Mouse (Mus musculus) heart, postnatal 0 days (tissue): ENCODE measurements at regions not wholly inside any gene's neighbourhood (a gene's known extent, or its start where the extent isn't known, plus 50 kb on each side); places are given as distances from the start of the nearest gene placed in this dataset.
A peak's percentile ranks its signal among the peaks of the same experiment; 100 is the strongest.

ENCODE experiments used
- ATAC-seq: fragments of 200-750 bp; cut with Nextera tagmentation; 2 replicates; pipeline ENCODE4 v1.8.0; 2017; ENCODE audit warnings: low read depth, moderate number of reproducible peaks, moderate library complexity; ENCODE audit not compliant: insufficient read depth
- DNase-seq: peaks from one replicate; pipeline ENCODE4 v3.0.0-alpha.2; 2016; ENCODE audit warnings: low spot score
- H3K27ac ChIP-seq: fragments of 300-500 bp; sonication (generic); 2 replicates; pipeline ENCODE4 v1.5.1; 2014; ENCODE audit warnings: low read depth, mild to moderate bottlenecking
- H3K27me3 ChIP-seq: fragments of 300-500 bp; sonication (generic); 2 replicates; pipeline ENCODE4 v1.6.1; 2014; ENCODE audit warnings: low read length, mixed read lengths; ENCODE audit not compliant: control insufficient read depth, insufficient read depth
- H3K36me3 ChIP-seq: fragments of 300-500 bp; sonication (generic); replicated peaks from 2 replicates; pipeline ENCODE4 v1.6.1; 2014; ENCODE audit warnings: low read length, mixed read lengths; ENCODE audit not compliant: control insufficient read depth, insufficient read depth
- H3K4me1 ChIP-seq: fragments of 300-500 bp; sonication (generic); 2 replicates; pipeline ENCODE4 v1.6.1; 2014; ENCODE audit warnings: antibody characterized with exemption; ENCODE audit not compliant: control insufficient read depth, insufficient read depth
- H3K4me2 ChIP-seq: fragments of 300-500 bp; sonication (generic); 2 replicates; pipeline ENCODE4 v1.6.1; 2014; ENCODE audit warnings: low read depth, mild to moderate bottlenecking, low read length, moderate library complexity
- H3K4me3 ChIP-seq: fragments of 300-500 bp; sonication (generic); 2 replicates; pipeline ENCODE4 v1.5.1; 2014; ENCODE audit warnings: low read depth, low read length
- H3K9ac ChIP-seq: fragments of 300-500 bp; sonication (generic); replicated peaks from 2 replicates; pipeline ENCODE4 v1.6.1; 2014; ENCODE audit warnings: low read depth, low read length, mixed read lengths
- H3K9me3 ChIP-seq: fragments of 300-500 bp; sonication (generic); replicated peaks from 2 replicates; pipeline ENCODE4 v1.6.1; 2016; ENCODE audit warnings: low read length; ENCODE audit not compliant: control insufficient read depth
- CTCF ChIP-seq: IDR thresholded peaks from 2 replicates; pipeline ENCODE4 v1.5.1; 2016; ENCODE audit warnings: antibody characterized with exemption, control low read depth, low read depth
- EP300 ChIP-seq: IDR thresholded peaks from 2 replicates; pipeline ENCODE4 v1.6.1; 2016; ENCODE audit warnings: antibody characterized with exemption, low read depth
- WGBS: fragments of 180-500 bp; shearing (Covaris S2); extraction: QIAGEN DNeasy Blood & Tissue Kit; methylation state at CpG from one replicate; pipeline ENCODE4 v1.1.7; 2014; 5-methylcytosine and 5-hydroxymethylcytosine counted together

DNA sequence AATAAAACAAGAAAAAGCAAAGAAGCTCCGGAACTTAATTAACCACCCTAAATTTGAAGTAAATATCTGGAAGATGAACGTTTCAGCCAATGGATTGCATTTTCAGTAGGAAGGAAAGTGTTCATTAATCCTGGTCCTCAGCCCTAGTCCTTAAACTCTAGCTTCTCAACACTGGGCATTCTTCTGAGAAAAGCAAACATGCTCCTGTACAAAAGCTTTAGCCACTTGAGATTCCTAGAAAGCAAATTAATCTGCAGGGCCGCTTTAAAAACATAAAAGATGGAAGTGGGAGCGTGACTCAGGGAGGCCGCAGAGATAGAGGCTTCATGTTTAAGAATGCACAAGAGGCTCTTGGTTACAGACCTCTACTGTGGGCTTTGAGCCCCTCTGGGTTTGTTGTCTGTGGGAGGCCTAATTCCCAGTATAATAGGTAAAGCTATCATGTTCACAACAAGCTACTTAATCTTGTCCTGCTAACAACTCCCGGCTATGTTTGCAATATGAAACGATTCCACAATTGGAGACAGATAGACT is 1342.3 kb upstream of the Flrt2 start:
- no peak for ATAC-seq

DNA sequence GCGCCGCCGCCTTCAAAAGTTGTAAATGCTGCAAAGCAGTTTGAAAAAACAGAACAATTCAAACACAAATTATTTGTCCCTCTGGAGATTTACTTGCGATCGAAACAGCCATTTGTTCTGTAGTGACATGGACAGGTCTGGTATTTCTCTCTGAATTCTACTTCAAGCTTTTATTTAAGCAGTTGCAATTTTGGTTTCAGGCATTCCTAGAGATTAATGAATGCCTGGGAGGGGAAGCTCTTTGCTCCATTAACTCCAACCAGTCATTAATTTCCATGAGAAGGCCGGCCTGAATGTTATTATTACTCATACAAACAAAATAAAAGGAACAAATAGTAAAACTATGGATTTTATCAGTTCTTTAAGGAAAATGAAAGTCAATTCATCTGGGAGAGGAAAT is 1327.8 kb upstream of the Flrt2 start:
- Histone ChIP-seq H3K36me3 (no peaks in the 10 kb centered on the region), H3K4me2 (no peak overlapping the region), H3K4me3 (no peak overlapping the region), H3K9ac (no peak overlapping the region), H3K27ac (no peak overlapping the region), H3K27me3 (no peaks in the 10 kb centered on the region), H3K9me3 (no peaks in the 10 kb centered on the region), H3K4me1 (no peaks in the 10 kb centered on the region)
- TF ChIP-seq CTCF (no peak), EP300 (no peak)
- 85% methylated on average over 6 of the region's 6 CpGs for WGBS
- ATAC-seq (no peak), DNase-seq (no peak)

More for the DNA sequence above, 1342.3 kb upstream of the Flrt2 start:
- Histone ChIP-seq H3K9me3 (no peaks in the 10 kb centered on the region), H3K27me3 (no peaks in the 10 kb centered on the region), H3K27ac (no peak overlapping the region), H3K4me3 (no peak overlapping the region), H3K9ac (no peak overlapping the region), H3K4me2 (no peak overlapping the region), H3K36me3 (no peaks in the 10 kb centered on the region), H3K4me1 (0 out of 2 replicates have a peak, but pooled peaks cover 4% of the 10 kb centered on the region)
- no peak for TF ChIP-seq CTCF
- TF ChIP-seq EP300: no peak
- no peak for DNase-seq
- 56% methylated on average over 7 of the region's 7 CpGs for WGBS

DNA sequence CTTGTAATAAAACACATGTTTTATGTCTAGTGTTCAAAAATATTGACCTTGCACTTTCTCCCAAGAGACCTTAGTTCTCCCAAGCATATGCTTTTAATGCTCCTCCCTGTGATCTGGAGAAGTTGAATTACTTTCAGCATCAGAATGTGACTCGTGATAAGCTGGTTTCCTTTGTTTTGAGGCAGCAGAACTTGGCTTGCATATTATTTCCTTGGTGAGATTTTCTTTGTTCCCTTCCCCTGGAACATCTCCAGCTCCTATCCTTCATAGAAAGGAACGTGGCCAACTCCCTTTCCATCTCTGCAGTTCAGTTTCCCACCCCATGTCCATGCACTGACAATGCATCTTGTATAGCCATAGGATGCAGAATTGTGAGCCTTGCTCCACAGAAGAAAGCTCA is 1292.0 kb upstream of the Flrt2 start:
- no peak overlapping the region for H3K4me2 ChIP-seq
- H3K9ac ChIP-seq: no peak overlapping the region
- no peak overlapping the region for H3K4me3 ChIP-seq
- H3K4me1 ChIP-seq: no peaks in the 10 kb centered on the region
- 19% methylated on average over 2 of the region's 2 CpGs for WGBS
- ATAC-seq: no peak
- TF ChIP-seq EP300 (peak; percentile 39; the same call in 1 of the 2 replicates), CTCF (no peak)
- H3K36me3 ChIP-seq: no peaks in the 10 kb centered on the region
- 0 out of 2 replicates have a peak overlapping the region, but pooled peaks have one; percentile 15 for H3K27ac ChIP-seq
- peak; percentile 30 for DNase-seq
- no peaks in the 10 kb centered on the region for H3K27me3 ChIP-seq
- H3K9me3 ChIP-seq: no peaks in the 10 kb centered on the region

DNA sequence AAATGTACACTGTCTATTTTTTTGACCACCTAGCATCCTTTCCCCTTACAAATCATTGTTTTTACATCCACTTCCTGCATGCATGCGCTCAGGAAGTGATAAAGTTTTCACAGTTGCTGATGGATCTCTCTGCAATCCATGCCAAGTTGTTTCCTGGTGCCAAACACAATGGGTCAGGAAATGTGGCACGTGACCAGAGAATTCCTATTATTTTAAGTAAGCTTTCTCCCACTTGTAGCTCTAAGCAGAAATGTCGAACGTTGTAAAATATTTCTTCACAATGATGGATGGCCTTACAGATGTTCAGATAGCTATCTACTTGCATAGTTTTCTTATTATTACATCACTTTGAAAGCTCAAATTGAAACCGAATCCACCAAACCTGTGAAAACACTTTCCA is 1271.1 kb upstream of the Flrt2 start:
- Histone ChIP-seq H3K9me3 (no peaks in the 10 kb centered on the region), H3K36me3 (no peaks in the 10 kb centered on the region), H3K4me2 (no peak overlapping the region), H3K27me3 (no peaks in the 10 kb centered on the region), H3K4me1 (no peaks in the 10 kb centered on the region), H3K27ac (no peak overlapping the region), H3K4me3 (no peak overlapping the region), H3K9ac (no peak overlapping the region)
- WGBS: 15% methylated on average over 5 of the region's 5 CpGs
- DNase-seq: peak; percentile 73
- TF ChIP-seq EP300 (peak; percentile 93), CTCF (no peak)
- ATAC-seq: peak; percentile 75

DNA sequence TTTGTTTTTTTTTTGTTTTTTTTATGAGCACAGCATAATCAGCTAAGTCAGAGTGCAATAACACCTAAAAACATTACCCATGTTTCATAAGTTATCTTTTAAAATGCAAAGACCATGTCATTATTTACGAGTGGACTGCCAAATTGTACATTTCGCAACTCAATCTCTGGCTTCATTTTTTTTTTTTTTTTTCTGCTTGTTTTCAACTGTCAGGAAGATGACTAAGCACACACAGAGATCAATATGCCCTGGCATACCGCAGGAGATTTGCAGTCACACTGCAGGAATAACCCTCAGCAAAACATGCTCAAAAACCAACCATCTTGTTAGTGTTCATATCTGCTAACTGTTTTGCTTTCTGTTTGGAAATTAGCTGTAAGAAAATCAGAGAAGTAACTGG is 1270.3 kb upstream of the Flrt2 start:
- DNase-seq: no peak

More for the DNA sequence above, 1270.3 kb upstream of the Flrt2 start:
- Histone ChIP-seq H3K9ac (no peak overlapping the region), H3K27ac (no peak overlapping the region), H3K4me2 (no peak overlapping the region), H3K36me3 (no peaks in the 10 kb centered on the region), H3K27me3 (no peaks in the 10 kb centered on the region), H3K4me3 (no peak overlapping the region), H3K4me1 (no peaks in the 10 kb centered on the region), H3K9me3 (no peaks in the 10 kb centered on the region)
- 70% methylated on average over 3 of the region's 3 CpGs for WGBS
- TF ChIP-seq EP300: no peak
- no peak for TF ChIP-seq CTCF
- ATAC-seq: no peak
